Mouse (Mus musculus): ENCODE measurements around the gene Enoph1. TPM values are rescaled to one million over a fixed set of nuclear protein-coding genes. Genes with fewer than 3 reads are reported as not detected.

The Enoph1 gene
- total and polyA plus RNA-seq, 3 experiments = 8.4 to 12.6 (median 8.8) TPM

- H3K27me3 ChIP-seq (ENCODE audit: control insufficient read depth, insufficient read depth, low read length) = no peaks in the 10 kb centered on the region
- TF ChIP-seq CTCF (IDR thresholded peaks at IDR 0.05) (no peak), EP300 (IDR thresholded peaks at IDR 0.05; ENCODE audit: insufficient read depth, low read depth, low read length) (no peak), POLR2A (IDR thresholded peaks at IDR 0.05; ENCODE audit: insufficient read depth, low read depth, low read length) (no peak)
- intact Hi-C loops (cut with DNase I) = no loop called here
- H3K79me2 ChIP-seq (replicated peaks; ENCODE audit: control insufficient read depth, insufficient read depth, low read length) = no peaks in the 10 kb centered on the region
- H3K36me3 ChIP-seq (ENCODE audit: control insufficient read depth, insufficient read depth, low read length) = no peaks in the 10 kb centered on the region
- H3K4me3 ChIP-seq = no peak overlapping the region
- no peak overlapping the region for H3K9ac ChIP-seq (ENCODE audit: low read depth, low read length)
- H3K27ac ChIP-seq = no peak overlapping the region
- H3K4me1 ChIP-seq (ENCODE audit: control insufficient read depth, insufficient read depth, low read length) = no peaks in the 10 kb centered on the region
- DNase-seq = no peak
These were observed 19.7 kb upstream of the Enoph1 start for GRCm38 (mm10) chr5:100020089-100020488.

- intact Hi-C loops (cut with DNase I) = no loop called here
- Histone ChIP-seq H3K27ac (no peak overlapping the region), H3K4me1 (ENCODE audit: control insufficient read depth, insufficient read depth, low read length) (no peaks in the 10 kb centered on the region), H3K9ac (ENCODE audit: low read depth, low read length) (no peak overlapping the region), H3K36me3 (ENCODE audit: control insufficient read depth, insufficient read depth, low read length) (no peaks in the 10 kb centered on the region), H3K4me3 (no peak overlapping the region), H3K79me2 (replicated peaks; ENCODE audit: control insufficient read depth, insufficient read depth, low read length) (no peaks in the 10 kb centered on the region), H3K27me3 (ENCODE audit: control insufficient read depth, insufficient read depth, low read length) (no peaks in the 10 kb centered on the region)
- no peak for DNase-seq
- WGBS = 50% methylated on average over 5 of the region's 5 CpGs
- TF ChIP-seq POLR2A (IDR thresholded peaks at IDR 0.05; ENCODE audit: insufficient read depth, low read depth, low read length) (no peak), CTCF (IDR thresholded peaks at IDR 0.05) (no peak), EP300 (IDR thresholded peaks at IDR 0.05; ENCODE audit: insufficient read depth, low read depth, low read length) (no peak)
These were observed 15.4 kb upstream of the Enoph1 start for GRCm38 (mm10) chr5:100024403-100024802.

- no peaks in the 10 kb centered on the region for H3K27me3 ChIP-seq (ENCODE audit: control insufficient read depth, insufficient read depth, low read length)
- H3K79me2 ChIP-seq (replicated peaks; ENCODE audit: control insufficient read depth, insufficient read depth, low read length) = no peaks in the 10 kb centered on the region
- no peak overlapping the region for H3K27ac ChIP-seq
- 78% methylated on average over 1 of the region's 1 CpGs for WGBS
- intact Hi-C loops (cut with DNase I) = no loop called here
- no peak for DNase-seq
- no peak overlapping the region for H3K9ac ChIP-seq (ENCODE audit: low read depth, low read length)
- no peaks in the 10 kb centered on the region for H3K36me3 ChIP-seq (ENCODE audit: control insufficient read depth, insufficient read depth, low read length)
- H3K4me3 ChIP-seq = no peak overlapping the region
- no peaks in the 10 kb centered on the region; the same call in 1 of the 2 replicates for H3K4me1 ChIP-seq (ENCODE audit: control insufficient read depth, insufficient read depth, low read length)
- TF ChIP-seq EP300 (IDR thresholded peaks at IDR 0.05; ENCODE audit: insufficient read depth, low read depth, low read length) = no peak
- no peak for TF ChIP-seq POLR2A (IDR thresholded peaks at IDR 0.05; ENCODE audit: insufficient read depth, low read depth, low read length)
These were observed 14.9 kb upstream of the Enoph1 start for GRCm38 (mm10) chr5:100024868-100025267.

- intact Hi-C loops (cut with DNase I) = no loop called here
- H3K27ac ChIP-seq = no peak overlapping the region
- peak in 1 of 2 experiments; percentile 15 for DNase-seq
These were observed 9.7 kb upstream of the Enoph1 start for GRCm38 (mm10) chr5:100030069-100030468.

GRCm38 (mm10) chr5:100032107-100032506 lies 7.7 kb upstream of the Enoph1 start:
- H3K27ac ChIP-seq = no peak overlapping the region
- H3K79me2 ChIP-seq (replicated peaks; ENCODE audit: control insufficient read depth, insufficient read depth, low read length) = no peaks in the 10 kb centered on the region; the same call in none of the 2 replicates
- no peak for DNase-seq
- H3K4me3 ChIP-seq = no peak overlapping the region
- no peak overlapping the region for H3K9ac ChIP-seq (ENCODE audit: low read depth, low read length)
- WGBS = 96% methylated on average over 2 of the region's 2 CpGs
- intact Hi-C loops (cut with DNase I) = no loop called here
- H3K4me1 ChIP-seq (ENCODE audit: control insufficient read depth, insufficient read depth, low read length) = peaks cover 4% of the 10 kb centered on the region
- H3K27me3 ChIP-seq (ENCODE audit: control insufficient read depth, insufficient read depth, low read length) = no peaks in the 10 kb centered on the region
- H3K36me3 ChIP-seq (ENCODE audit: control insufficient read depth, insufficient read depth, low read length) = peaks cover 30% of the 10 kb centered on the region
- TF ChIP-seq POLR2A (IDR thresholded peaks at IDR 0.05; ENCODE audit: insufficient read depth, low read depth, low read length) (no peak), CTCF (IDR thresholded peaks at IDR 0.05) (0 out of 2 replicates have a peak, but pooled peaks have one; percentile 1), EP300 (IDR thresholded peaks at IDR 0.05; ENCODE audit: insufficient read depth, low read depth, low read length) (no peak)

More at GRCm38 (mm10) chr5:100030069-100030468, 9.7 kb upstream of the Enoph1 start:
- H3K36me3 ChIP-seq (ENCODE audit: control insufficient read depth, insufficient read depth, low read length) = peaks cover 20% of the 10 kb centered on the region
- 9% methylated on average over 6 of the region's 6 CpGs for WGBS
- no peaks in the 10 kb centered on the region; the same call in 1 of the 2 replicates for H3K79me2 ChIP-seq (replicated peaks; ENCODE audit: control insufficient read depth, insufficient read depth, low read length)
- H3K9ac ChIP-seq (ENCODE audit: low read depth, low read length) = no peak overlapping the region
- H3K4me1 ChIP-seq (ENCODE audit: control insufficient read depth, insufficient read depth, low read length) = peaks cover 2% of the 10 kb centered on the region
- no peak overlapping the region for H3K4me3 ChIP-seq
- H3K27me3 ChIP-seq (ENCODE audit: control insufficient read depth, insufficient read depth, low read length) = no peaks in the 10 kb centered on the region
- TF ChIP-seq POLR2A (IDR thresholded peaks at IDR 0.05; ENCODE audit: insufficient read depth, low read depth, low read length) (no peak), CTCF (IDR thresholded peaks at IDR 0.05) (no peak), EP300 (IDR thresholded peaks at IDR 0.05; ENCODE audit: insufficient read depth, low read depth, low read length) (no peak)

GRCm38 (mm10) chr5:100032646-100033045 lies 7.1 kb upstream of the Enoph1 start:
- Histone ChIP-seq H3K79me2 (replicated peaks; ENCODE audit: control insufficient read depth, insufficient read depth, low read length) (peaks cover 2% of the 10 kb centered on the region), H3K36me3 (ENCODE audit: control insufficient read depth, insufficient read depth, low read length) (peaks cover 35% of the 10 kb centered on the region), H3K27me3 (ENCODE audit: control insufficient read depth, insufficient read depth, low read length) (no peaks in the 10 kb centered on the region), H3K27ac (no peak overlapping the region), H3K4me1 (ENCODE audit: control insufficient read depth, insufficient read depth, low read length) (peaks cover 4% of the 10 kb centered on the region), H3K9ac (ENCODE audit: low read depth, low read length) (no peak overlapping the region), H3K4me3 (no peak overlapping the region)
- 63% methylated on average over 3 of the region's 3 CpGs for WGBS
- DNase-seq = no peak
- intact Hi-C loops (cut with DNase I) = no loop called here
- TF ChIP-seq EP300 (IDR thresholded peaks at IDR 0.05; ENCODE audit: insufficient read depth, low read depth, low read length) (no peak), POLR2A (IDR thresholded peaks at IDR 0.05; ENCODE audit: insufficient read depth, low read depth, low read length) (no peak), CTCF (IDR thresholded peaks at IDR 0.05) (no peak)

Data from heart, adult 2 months (tissue).